In genomic region chr13:24104016-24104415, GRCm38 (mm10) we compare ENCODE assay signal across 19 mouse cellular contexts.
A peak's percentile ranks its signal among the peaks of the same experiment; 100 is the strongest.
DNase-seq lines count a peak whose midpoint lies in the region; ATAC-seq and TF ChIP-seq lines count a peak whose summit lies in the region.
"Had no signal": no experiment of that assay in that cellular context is flagged by ENCODE, and none has a peak within 500 bp of the region (broad histone marks: within the 10 kb centered on the region; RNA-seq: fewer than 3 reads in every experiment).

No protein-coding gene starts in this region.

- H3K9me3 ChIP-seq in lung, postnatal 0 days (ENCODE audit: low read length) = no peaks in the 10 kb centered on the region
- no peaks in the 10 kb centered on the region for H3K9me3 ChIP-seq in stomach, postnatal 0 days (ENCODE audit: control insufficient read depth, low read length)
- H3K9me3 ChIP-seq: hindbrain, embryonic 12.5 days; intestine, embryonic 15.5 days; limb, embryonic 12.5 days; midbrain, embryonic 13.5 days had no signal

- H3K36me3 ChIP-seq in lung, postnatal 0 days (ENCODE audit: insufficient read depth, low read length) = 0 out of 2 replicates have a peak, but pooled peaks cover 3% of the 10 kb centered on the region
- no peaks in the 10 kb centered on the region for H3K36me3 ChIP-seq in stomach, postnatal 0 days (ENCODE audit: control insufficient read depth, insufficient read depth, low read length)
- H3K36me3 ChIP-seq: hindbrain, embryonic 12.5 days; intestine, embryonic 15.5 days; limb, embryonic 12.5 days; midbrain, embryonic 13.5 days had no signal

- ATAC-seq in lung, postnatal 0 days = no peak
- ATAC-seq in common myeloid progenitor, adult 5-6 weeks (replicated peaks; ENCODE audit: low read depth, poor library complexity, severe bottlenecking) = peak; percentile 67
- 0 out of 2 replicates have a peak, but pooled peaks have one; percentile 67 for ATAC-seq in stomach, postnatal 0 days (ENCODE audit: low FRiP score, low TSS enrichment)
- ATAC-seq: intestine, embryonic 15.5 days had no signal

- H3K4me2 ChIP-seq in lung, postnatal 0 days (replicated peaks; ENCODE audit: low read depth, low read length) = no peak overlapping the region
- no peak overlapping the region for H3K4me2 ChIP-seq in stomach, postnatal 0 days (replicated peaks; ENCODE audit: low read depth)
- H3K4me2 ChIP-seq: hindbrain, embryonic 12.5 days; intestine, embryonic 15.5 days; limb, embryonic 12.5 days; midbrain, embryonic 13.5 days had no signal

- 33% methylated on average over 4 of the region's 4 CpGs for WGBS in lung, postnatal 0 days
- WGBS in stomach, postnatal 0 days = 32% methylated on average over 4 of the region's 4 CpGs

- no peak overlapping the region for H3K9ac ChIP-seq in lung, postnatal 0 days (replicated peaks; ENCODE audit: low read depth)
- no peak overlapping the region for H3K9ac ChIP-seq in stomach, postnatal 0 days (ENCODE audit: low read length)
- H3K9ac ChIP-seq: hindbrain, embryonic 12.5 days; intestine, embryonic 15.5 days; limb, embryonic 12.5 days; liver, embryonic 14.5 days; midbrain, embryonic 13.5 days had no signal

- no peak for TF ChIP-seq CTCF in lung, postnatal 0 days (IDR thresholded peaks at IDR 0.05)
- no peak for TF ChIP-seq CTCF in stomach, postnatal 0 days (IDR thresholded peaks at IDR 0.05; ENCODE audit: low read depth)

- DNase-seq in adrenal gland, adult 2 months = peak; percentile 40
- DNase-seq in adrenal gland, postnatal 25 days = no peak
- peak; percentile 55 for DNase-seq in lung, postnatal 0 days (ENCODE audit: low spot score)
- DNase-seq in lung, postnatal 10 days = no peak
- no peak for DNase-seq in stomach, postnatal 0 days (ENCODE audit: low spot score)
- DNase-seq in ovary, postnatal 14 days (ENCODE audit: low spot score) = no peak
- no peak for DNase-seq in thymus, postnatal 4 days
- DNase-seq: B cell, adult 2 months; cerebellum, adult 11-12 months; cerebellum, postnatal 25 days; kidney, postnatal 14 days; thymus, postnatal 14 days had no signal

- no peaks in the 10 kb centered on the region for H3K27me3 ChIP-seq in lung, postnatal 0 days (replicated peaks; ENCODE audit: insufficient read depth, low read length)
- no peaks in the 10 kb centered on the region for H3K27me3 ChIP-seq in stomach, postnatal 0 days (ENCODE audit: control insufficient read depth, insufficient read depth, low read length)
- H3K27me3 ChIP-seq: hindbrain, embryonic 12.5 days; intestine, embryonic 15.5 days; limb, embryonic 12.5 days; midbrain, embryonic 13.5 days had no signal

- no peak overlapping the region for H3K27ac ChIP-seq in lung, postnatal 0 days (ENCODE audit: low read length)
- H3K27ac ChIP-seq in stomach, postnatal 0 days (replicated peaks) = no peak overlapping the region
- H3K27ac ChIP-seq: hindbrain, embryonic 12.5 days; intestine, embryonic 15.5 days; liver, embryonic 14.5 days; macrophage; midbrain, embryonic 13.5 days had no signal

- H3K4me1 ChIP-seq in lung, postnatal 0 days (ENCODE audit: insufficient read depth, low read depth, low read length) = no peaks in the 10 kb centered on the region
- H3K4me1 ChIP-seq in stomach, postnatal 0 days (replicated peaks; ENCODE audit: control insufficient read depth, insufficient read depth) = no peaks in the 10 kb centered on the region
- H3K4me1 ChIP-seq: hindbrain, embryonic 12.5 days; intestine, embryonic 15.5 days had no signal

- TF ChIP-seq EP300 in lung, postnatal 0 days (IDR thresholded peaks at IDR 0.05) = no peak
- TF ChIP-seq EP300 in stomach, postnatal 0 days (optimal IDR thresholded peaks at IDR 0.05) = no peak

- H3K4me3 ChIP-seq in lung, postnatal 0 days (ENCODE audit: low read depth, low read length) = no peak overlapping the region
- H3K4me3 ChIP-seq in stomach, postnatal 0 days (ENCODE audit: low read depth, low read length) = no peak overlapping the region
- H3K4me3 ChIP-seq: hindbrain, embryonic 12.5 days; intestine, embryonic 15.5 days; limb, embryonic 12.5 days; midbrain, embryonic 13.5 days had no signal

Comparison
In these comparisons a context has a peak if more than half of its experiments do, and no peak if none do; other contexts are left out.
1. DNase-seq: peak in adrenal gland, adult 2 months (single experiment) and lung, postnatal 0 days (single experiment); none in adrenal gland, postnatal 25 days (single experiment), lung, postnatal 10 days (single experiment), stomach, postnatal 0 days (single experiment), ovary, postnatal 14 days (single experiment) and thymus, postnatal 4 days (single experiment).